Comparison of ENCODE assay signal across 15 mouse cellular contexts in the genomic region with DNA sequence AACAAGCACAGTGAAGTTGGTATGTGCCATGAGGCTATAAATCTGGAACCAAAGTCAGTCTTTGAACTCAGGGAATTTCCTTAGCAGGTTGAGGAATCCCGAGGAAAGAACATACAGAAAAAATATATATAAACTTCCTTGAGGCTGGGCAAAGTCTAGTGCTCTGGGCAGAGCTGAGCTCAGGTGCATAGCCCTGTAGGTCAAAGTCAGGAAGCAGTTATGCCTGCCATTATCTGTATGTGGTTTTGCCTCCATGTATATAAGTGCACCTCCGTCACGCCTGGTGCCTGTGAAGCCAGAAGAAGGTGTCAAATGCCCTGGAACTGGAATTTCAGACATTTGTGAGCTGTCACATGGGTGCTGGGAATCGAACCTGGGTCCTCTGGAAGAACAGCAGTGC. TPM values are rescaled to one million over a fixed set of nuclear protein-coding genes. Genes with fewer than 3 reads are reported as not detected.
DNase-seq lines count a peak whose midpoint lies in the region; ATAC-seq and TF ChIP-seq lines count a peak whose summit lies in the region.
"Had no signal": no experiment of that assay in that cellular context is flagged by ENCODE, and none has a peak within 500 bp of the region (broad histone marks: within the 10 kb centered on the region; RNA-seq: fewer than 3 reads in every experiment).

No protein-coding gene starts in this region.

- TF ChIP-seq EP300 in liver, embryonic 14.5 days (IDR thresholded peaks at IDR 0.05; ENCODE audit: low read depth), result no peak

- no peak for TF ChIP-seq CTCF in liver, embryonic 14.5 days (IDR thresholded peaks at IDR 0.05; ENCODE audit: low read depth)
- TF ChIP-seq CTCF in small intestine, adult 2 months (IDR thresholded peaks at IDR 0.05; ENCODE audit: extremely low read depth, insufficient read length, insufficient replicate concordance, low read depth, low read length), result no peak

- intact Hi-C loops in heart, postnatal 25 days (cut with DNase I), result loop anchor here (10.0 kb wide), 1 partner anchor 146 kb away; no protein-coding TSS in a partner anchor

- no peak overlapping the region for H3K4me3 ChIP-seq in liver, embryonic 14.5 days (ENCODE audit: insufficient read depth in 1 of 2, low read depth in 2 of 2, low read length in 2 of 2)
- H3K4me3 ChIP-seq in liver, embryonic 12.5 days, result no peak overlapping the region
- peak overlapping the region; percentile 83; the same call in 1 of the 2 replicates for H3K4me3 ChIP-seq in embryonic facial prominence, embryonic 13.5 days
- H3K4me3 ChIP-seq in small intestine, adult 2 months (ENCODE audit: low read depth, low read length), result peak overlapping the region; percentile 26; the same call in 1 of the 2 replicates

- H3K9ac ChIP-seq in liver, embryonic 14.5 days (replicated peaks), result no peak overlapping the region
- H3K9ac ChIP-seq in liver, embryonic 12.5 days, result no peak overlapping the region
- no peak overlapping the region for H3K9ac ChIP-seq in embryonic facial prominence, embryonic 13.5 days

- no peak for ATAC-seq in liver, embryonic 14.5 days (ENCODE audit: insufficient read depth)
- ATAC-seq in liver, embryonic 12.5 days, result no peak
- ATAC-seq in embryonic facial prominence, embryonic 13.5 days (ENCODE audit: insufficient number of reproducible peaks, insufficient read depth, low FRiP score, low TSS enrichment, low read depth), result no peak
- ATAC-seq: Patski had no signal

- TF ChIP-seq POLR2A in small intestine, adult 2 months (IDR thresholded peaks at IDR 0.05; ENCODE audit: low read depth, low read length), result no peak; the same call in 1 of the 2 replicates

- H3K27ac ChIP-seq in liver, embryonic 14.5 days, result no peak overlapping the region
- no peak overlapping the region for H3K27ac ChIP-seq in liver, embryonic 12.5 days
- no peak overlapping the region for H3K27ac ChIP-seq in embryonic facial prominence, embryonic 13.5 days
- H3K27ac ChIP-seq in small intestine, adult 2 months (ENCODE audit: insufficient read depth, low read depth, low read length), result peak overlapping the region; percentile 97
- H3K27ac ChIP-seq: limb, embryonic 12.5 days had no signal

- peak; percentile 87 for DNase-seq in heart, adult 11 months
- DNase-seq in heart, postnatal 25 days (ENCODE audit: low spot score), result no peak
- no peak for DNase-seq in liver, embryonic 14.5 days (ENCODE audit: low read depth in 3 of 3, low spot score in 3 of 3)
- DNase-seq in thymus, adult 18-20 months, result no peak
- DNase-seq: adrenal gland, adult 2 months; gastrocnemius, postnatal 10 days; kidney, adult 9 months; thymus, postnatal 14 days had no signal

- H3K36me3 ChIP-seq in liver, embryonic 14.5 days (replicated peaks; ENCODE audit: control insufficient read depth, insufficient read depth, low read depth), result no peaks in the 10 kb centered on the region; the same call in 1 of the 2 replicates
- peaks cover 14% of the 10 kb centered on the region for H3K36me3 ChIP-seq in liver, embryonic 12.5 days
- H3K36me3 ChIP-seq in embryonic facial prominence, embryonic 13.5 days, result peaks cover 36% of the 10 kb centered on the region
- H3K36me3 ChIP-seq in small intestine, adult 2 months (ENCODE audit: control insufficient read depth, insufficient read depth, low read length), result peaks cover 25% of the 10 kb centered on the region

- H3K27me3 ChIP-seq in liver, embryonic 14.5 days (ENCODE audit: control insufficient read depth, insufficient read depth, low read length), result no peaks in the 10 kb centered on the region
- H3K27me3 ChIP-seq in liver, embryonic 12.5 days (replicated peaks), result 0 out of 2 replicates have a peak, but pooled peaks cover 8% of the 10 kb centered on the region
- H3K27me3 ChIP-seq in embryonic facial prominence, embryonic 13.5 days, result no peaks in the 10 kb centered on the region
- H3K27me3 ChIP-seq in small intestine, adult 2 months (ENCODE audit: control insufficient read depth, insufficient read depth, low read length), result no peaks in the 10 kb centered on the region
- H3K27me3 ChIP-seq: limb, embryonic 12.5 days; Patski had no signal

- no peaks in the 10 kb centered on the region for H3K9me3 ChIP-seq in liver, embryonic 14.5 days (ENCODE audit: control insufficient read depth, low read length)
- H3K9me3 ChIP-seq in liver, embryonic 12.5 days (replicated peaks), result no peaks in the 10 kb centered on the region
- H3K9me3 ChIP-seq in embryonic facial prominence, embryonic 13.5 days, result no peaks in the 10 kb centered on the region
- H3K9me3 ChIP-seq: limb, embryonic 12.5 days had no signal

- WGBS in liver, embryonic 14.5 days (ENCODE audit: insufficient replicate concordance), result 56% methylated on average over 4 of the region's 4 CpGs
- 67% methylated on average over 4 of the region's 4 CpGs for WGBS in liver, embryonic 12.5 days (ENCODE audit: insufficient replicate concordance)
- 86% methylated on average over 4 of the region's 4 CpGs for WGBS in embryonic facial prominence, embryonic 13.5 days
- WGBS in small intestine, adult 2 months, result 41% methylated on average over 4 of the region's 4 CpGs

- peak overlapping the region; percentile 76; the same call in 1 of the 2 replicates for H3K4me2 ChIP-seq in liver, embryonic 14.5 days (ENCODE audit: low read depth)
- no peak overlapping the region for H3K4me2 ChIP-seq in liver, embryonic 12.5 days
- H3K4me2 ChIP-seq in embryonic facial prominence, embryonic 13.5 days, result peak overlapping the region; percentile 72

- H3K4me1 ChIP-seq in liver, embryonic 14.5 days (replicated peaks; ENCODE audit: control insufficient read depth in 2 of 2, insufficient read depth in 2 of 2, low read length in 1 of 2), result peaks cover 2 to 20% of the 10 kb centered on the region in 2 experiments; a peak in 3 of 4 replicates
- peaks cover 34% of the 10 kb centered on the region for H3K4me1 ChIP-seq in liver, embryonic 12.5 days
- peaks cover 10% of the 10 kb centered on the region for H3K4me1 ChIP-seq in embryonic facial prominence, embryonic 13.5 days
- H3K4me1 ChIP-seq in small intestine, adult 2 months (ENCODE audit: control insufficient read depth, insufficient read depth, insufficient read length, low read length), result peaks cover 27% of the 10 kb centered on the region

RNA-seq across cellular contexts. Expression of a gene that starts 2.5 kb away (rescaled TPM):
- total RNA-seq in heart, postnatal 25 days (2021), result 1 to 10 TPM; 6.0 to 6.5 TPM
- polyA plus RNA-seq in liver, embryonic 14.5 days (2012; rRNA removed), result 3.6 and 4.2 TPM in 2 replicates
- polyA plus RNA-seq in liver, embryonic 14.5 days (2014; fragmentation: Nextera tagmentation; extraction: Ambion mirVana), result 6.4 and 9.1 TPM in 2 replicates
- polyA plus RNA-seq in liver, embryonic 12.5 days (2016; fragmentation: Nextera tagmentation; extraction: Ambion mirVana), result 4.3 and 4.6 TPM in 2 replicates
- 11.2 and 11.7 TPM in 2 replicates for polyA plus RNA-seq in embryonic facial prominence, embryonic 13.5 days (2015; fragmentation: Nextera tagmentation; extraction: Ambion mirVana)
- polyA plus RNA-seq in small intestine, adult 2 months (2012; rRNA removed), result 63.6 and 68.4 TPM in 2 replicates

RNA-seq across cellular contexts. Expression of a gene that starts 18.9 kb away (rescaled TPM):
- total RNA-seq in heart, postnatal 25 days (2021), result 10 to 100 TPM; 60.2 to 63.3 TPM
- 296 and 338 TPM in 2 replicates for polyA plus RNA-seq in liver, embryonic 14.5 days (2012; rRNA removed)
- 629 and 675 TPM in 2 replicates for polyA plus RNA-seq in liver, embryonic 14.5 days (2014; fragmentation: Nextera tagmentation; extraction: Ambion mirVana)
- 626 and 633 TPM in 2 replicates for polyA plus RNA-seq in liver, embryonic 12.5 days (2016; fragmentation: Nextera tagmentation; extraction: Ambion mirVana)
- 67.5 and 69.8 TPM in 2 replicates for polyA plus RNA-seq in embryonic facial prominence, embryonic 13.5 days (2015; fragmentation: Nextera tagmentation; extraction: Ambion mirVana)
- polyA plus RNA-seq in small intestine, adult 2 months (2012; rRNA removed), result 110 and 142 TPM in 2 replicates

RNA-seq across cellular contexts. Expression of a gene that starts 20.9 kb away (rescaled TPM):
- total RNA-seq in heart, postnatal 25 days (2021), result not detected
- 0.19 and 0.25 TPM in 2 replicates for polyA plus RNA-seq in liver, embryonic 14.5 days (2012; rRNA removed)
- polyA plus RNA-seq in liver, embryonic 14.5 days (2014; fragmentation: Nextera tagmentation; extraction: Ambion mirVana), result 0.17 and 0.23 TPM in 2 replicates
- polyA plus RNA-seq in liver, embryonic 12.5 days (2016; fragmentation: Nextera tagmentation; extraction: Ambion mirVana), result 0.24 and 0.27 TPM in 2 replicates
- polyA plus RNA-seq in embryonic facial prominence, embryonic 13.5 days (2015; fragmentation: Nextera tagmentation; extraction: Ambion mirVana), result 5.4 and 5.5 TPM in 2 replicates
- polyA plus RNA-seq in small intestine, adult 2 months (2012; rRNA removed), result 38.3 and 104 TPM in 2 replicates
- total RNA-seq: megakaryocyte progenitor cell, adult 5-6 weeks had no signal

RNA-seq across cellular contexts. Expression of a gene that starts 24.1 kb away (rescaled TPM):
- 10 to 100 TPM; 17.3 to 18.4 TPM for total RNA-seq in heart, postnatal 25 days (2021)
- polyA plus RNA-seq in liver, embryonic 14.5 days (2012; rRNA removed), result 24.3 and 37.4 TPM in 2 replicates
- polyA plus RNA-seq in liver, embryonic 14.5 days (2014; fragmentation: Nextera tagmentation; extraction: Ambion mirVana), result 54.7 and 59.8 TPM in 2 replicates
- polyA plus RNA-seq in liver, embryonic 12.5 days (2016; fragmentation: Nextera tagmentation; extraction: Ambion mirVana), result 80.6 and 84.1 TPM in 2 replicates
- 94.5 and 99.0 TPM in 2 replicates for polyA plus RNA-seq in embryonic facial prominence, embryonic 13.5 days (2015; fragmentation: Nextera tagmentation; extraction: Ambion mirVana)
- 5.6 and 8.9 TPM in 2 replicates for polyA plus RNA-seq in small intestine, adult 2 months (2012; rRNA removed)

RNA-seq across cellular contexts. Expression of a gene that starts 24.4 kb away (rescaled TPM):
- under 1 TPM; 0.18 to 0.22 TPM for total RNA-seq in heart, postnatal 25 days (2021)
- polyA plus RNA-seq in liver, embryonic 14.5 days (2012; rRNA removed), result 0.10 and 0.12 TPM in 2 replicates
- 0.08 and 0.20 TPM in 2 replicates for polyA plus RNA-seq in liver, embryonic 14.5 days (2014; fragmentation: Nextera tagmentation; extraction: Ambion mirVana)
- 0.12 and 0.21 TPM in 2 replicates for polyA plus RNA-seq in liver, embryonic 12.5 days (2016; fragmentation: Nextera tagmentation; extraction: Ambion mirVana)
- polyA plus RNA-seq in embryonic facial prominence, embryonic 13.5 days (2015; fragmentation: Nextera tagmentation; extraction: Ambion mirVana), result 0.39 and 0.49 TPM in 2 replicates
- polyA plus RNA-seq in small intestine, adult 2 months (2012; rRNA removed), result 0.14 TPM in 1 of 2 replicates, not detected in the other
- polyA plus RNA-seq: CD4-positive, CD25-positive, alpha-beta regulatory T cell, adult 4 months had no signal

Comparison
In these comparisons a context has a peak if more than half of its experiments do, and no peak if none do; other contexts are left out.
1. H3K4me3 ChIP-seq: peak in embryonic facial prominence, embryonic 13.5 days (single experiment) and small intestine, adult 2 months (single experiment); none in liver, embryonic 14.5 days (0 of 2) and liver, embryonic 12.5 days (single experiment).